9 mouse cellular contexts compared by ENCODE assay signal in the genomic region with DNA sequence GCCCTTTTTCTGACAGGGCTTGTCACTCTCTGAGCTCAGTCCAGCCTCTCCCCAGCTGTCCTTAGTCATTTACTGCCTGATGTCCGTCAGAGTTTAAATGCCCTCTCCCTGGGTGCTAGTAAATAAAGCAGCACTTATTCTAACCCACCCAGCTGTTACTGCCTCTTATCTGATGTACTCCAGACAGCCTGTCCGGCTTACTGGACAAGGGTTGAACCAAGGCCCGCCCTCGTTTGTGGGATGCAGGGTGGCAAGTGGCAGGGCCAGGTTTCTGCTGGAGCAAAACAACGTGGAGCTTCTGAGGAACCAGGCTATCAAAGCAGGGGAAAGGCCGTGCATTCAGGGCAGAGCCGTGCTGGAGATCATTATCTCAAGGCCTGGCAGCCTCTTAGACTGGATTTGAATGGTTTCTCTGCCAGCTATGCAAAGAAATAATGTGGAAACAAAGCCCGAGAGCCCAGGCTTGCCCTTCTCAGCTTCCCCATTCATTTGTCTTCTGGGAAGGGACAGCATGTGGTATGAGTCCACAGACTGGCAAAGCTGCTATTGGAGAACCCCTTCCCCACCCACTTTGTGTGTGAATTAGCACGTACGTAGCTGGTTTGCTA. TPM values are rescaled to one million over a fixed set of nuclear protein-coding genes. Genes with fewer than 3 reads are reported as not detected.
DNase-seq lines count a peak whose midpoint lies in the region; ATAC-seq and TF ChIP-seq lines count a peak whose summit lies in the region.
"Had no signal": no experiment of that assay in that cellular context is flagged by ENCODE, and none has a peak within 500 bp of the region (broad histone marks: within the 10 kb centered on the region; RNA-seq: fewer than 3 reads in every experiment).

No protein-coding gene starts in this region.

- no peak overlapping the region for H3K4me2 ChIP-seq in heart, postnatal 0 days (ENCODE audit: low read depth, low read length)
- H3K4me2 ChIP-seq in hindbrain, embryonic 14.5 days (replicated peaks): no peak overlapping the region
- peak overlapping the region; percentile 73 for H3K4me2 ChIP-seq in liver, embryonic 12.5 days

- H3K27ac ChIP-seq in heart, postnatal 0 days (ENCODE audit: low read depth): peak overlapping the region; percentile 43; the same call in 1 of the 2 replicates
- H3K27ac ChIP-seq in hindbrain, embryonic 14.5 days: peak overlapping the region; percentile 55
- peak overlapping the region; percentile 99 for H3K27ac ChIP-seq in liver, embryonic 12.5 days

- peaks cover 19% of the 10 kb centered on the region for H3K36me3 ChIP-seq in heart, postnatal 0 days (replicated peaks; ENCODE audit: control insufficient read depth, insufficient read depth, low read length)
- H3K36me3 ChIP-seq in hindbrain, embryonic 14.5 days (replicated peaks; ENCODE audit: control insufficient read depth, insufficient read depth): no peaks in the 10 kb centered on the region
- H3K36me3 ChIP-seq in liver, embryonic 12.5 days: peaks cover 25% of the 10 kb centered on the region

- H3K4me1 ChIP-seq in heart, postnatal 0 days (ENCODE audit: control insufficient read depth, insufficient read depth): peaks cover 44% of the 10 kb centered on the region
- peaks cover 40% of the 10 kb centered on the region for H3K4me1 ChIP-seq in hindbrain, embryonic 14.5 days (replicated peaks; ENCODE audit: control insufficient read depth, insufficient read depth, low read length)
- H3K4me1 ChIP-seq in liver, embryonic 12.5 days: peaks cover 89% of the 10 kb centered on the region

- WGBS in heart, postnatal 0 days: 58% methylated on average over 10 of the region's 10 CpGs
- WGBS in hindbrain, embryonic 14.5 days: 21% methylated on average over 10 of the region's 10 CpGs
- WGBS in liver, embryonic 12.5 days (ENCODE audit: insufficient replicate concordance): 43% methylated on average over 10 of the region's 10 CpGs

- H3K9me3 ChIP-seq in heart, postnatal 0 days (replicated peaks; ENCODE audit: control insufficient read depth, low read length): no peaks in the 10 kb centered on the region
- H3K9me3 ChIP-seq in hindbrain, embryonic 14.5 days (ENCODE audit: control insufficient read depth, low read length): no peaks in the 10 kb centered on the region
- no peaks in the 10 kb centered on the region for H3K9me3 ChIP-seq in liver, embryonic 12.5 days (replicated peaks)

- ATAC-seq in heart, postnatal 0 days (ENCODE audit: insufficient read depth, low read depth): peak; percentile 14; the same call in 1 of the 2 replicates
- ATAC-seq in hindbrain, embryonic 14.5 days (ENCODE audit: low FRiP score): peak; percentile 14; the same call in 1 of the 2 replicates
- ATAC-seq in liver, embryonic 12.5 days: no peak

- no peaks in the 10 kb centered on the region for H3K27me3 ChIP-seq in heart, postnatal 0 days (ENCODE audit: control insufficient read depth, insufficient read depth, low read length)
- H3K27me3 ChIP-seq in hindbrain, embryonic 14.5 days (ENCODE audit: control insufficient read depth, insufficient read depth, low read length): no peaks in the 10 kb centered on the region
- peaks cover 21% of the 10 kb centered on the region for H3K27me3 ChIP-seq in liver, embryonic 12.5 days (replicated peaks)

- H3K4me3 ChIP-seq in heart, postnatal 0 days (ENCODE audit: low read depth, low read length): no peak overlapping the region
- no peak overlapping the region for H3K4me3 ChIP-seq in hindbrain, embryonic 14.5 days (replicated peaks; ENCODE audit: low read length)
- no peak overlapping the region for H3K4me3 ChIP-seq in liver, embryonic 12.5 days

- TF ChIP-seq CTCF in heart, postnatal 0 days (IDR thresholded peaks at IDR 0.05; ENCODE audit: low read depth): no peak

- no peak for DNase-seq in heart, postnatal 0 days (ENCODE audit: low spot score)
- DNase-seq in heart, postnatal 4 days: no peak
- DNase-seq in hindbrain, embryonic 14.5 days (ENCODE audit: low spot score): no peak
- DNase-seq in retina, embryonic 14.5 days (ENCODE audit: low spot score): peak; percentile 61
- no peak for DNase-seq in layer of hippocampus, adult 9-11 months
- no peak for DNase-seq in thymus, postnatal 0 days (ENCODE audit: low spot score)
- no peak for DNase-seq in adrenal gland, adult 8-10 months

- no peak overlapping the region for H3K9ac ChIP-seq in heart, postnatal 0 days (replicated peaks; ENCODE audit: low read depth, low read length)
- no peak overlapping the region for H3K9ac ChIP-seq in hindbrain, embryonic 14.5 days
- peak overlapping the region; percentile 72 for H3K9ac ChIP-seq in liver, embryonic 12.5 days

- no peak for TF ChIP-seq EP300 in heart, postnatal 0 days (IDR thresholded peaks at IDR 0.05; ENCODE audit: low read depth)

RNA-seq across cellular contexts. Expression of a gene that starts 7.4 kb away (rescaled TPM):
- total RNA-seq in heart, postnatal 0 days (2014; rRNA removed; ENCODE audit: low replicate concordance): 46.8 and 52.9 TPM in 2 replicates
- polyA plus RNA-seq in heart, postnatal 0 days (2015; fragmentation: Nextera tagmentation; extraction: Ambion mirVana): 27.4 and 33.7 TPM in 2 replicates
- total RNA-seq in heart, postnatal 4 days (2021): 10 to 100 TPM; 27.5 to 36.2 TPM
- polyA plus RNA-seq in hindbrain, embryonic 14.5 days (2014; fragmentation: Nextera tagmentation; extraction: Ambion mirVana): 26.3 and 29.0 TPM in 2 replicates
- polyA plus RNA-seq in liver, embryonic 12.5 days (2016; fragmentation: Nextera tagmentation; extraction: Ambion mirVana): 78.2 and 80.8 TPM in 2 replicates
- 315 and 335 TPM in 2 replicates for polyA plus RNA-seq in thymus, postnatal 0 days (2015; fragmentation: Nextera tagmentation; extraction: Ambion mirVana)
- total RNA-seq in adrenal gland, adult 8-10 months (2022): 10 to 100 TPM; 28.1 to 56.5 (median 50.6) TPM

RNA-seq across cellular contexts. Expression of a gene that starts 34.5 kb away (rescaled TPM):
- total RNA-seq in heart, postnatal 0 days (2014; rRNA removed; ENCODE audit: low replicate concordance): 11.2 and 12.5 TPM in 2 replicates
- polyA plus RNA-seq in heart, postnatal 0 days (2015; fragmentation: Nextera tagmentation; extraction: Ambion mirVana): 7.7 and 8.9 TPM in 2 replicates
- 10 to 100 TPM; 18.7 to 21.9 TPM for total RNA-seq in heart, postnatal 4 days (2021)
- 5.3 and 6.2 TPM in 2 replicates for polyA plus RNA-seq in hindbrain, embryonic 14.5 days (2014; fragmentation: Nextera tagmentation; extraction: Ambion mirVana)
- 2.6 and 3.1 TPM in 2 replicates for polyA plus RNA-seq in liver, embryonic 12.5 days (2016; fragmentation: Nextera tagmentation; extraction: Ambion mirVana)
- 0.32 and 0.40 TPM in 2 replicates for polyA plus RNA-seq in thymus, postnatal 0 days (2015; fragmentation: Nextera tagmentation; extraction: Ambion mirVana)
- total RNA-seq in adrenal gland, adult 8-10 months (2022): 10 to 100 TPM in 1 of 4 experiments, 1 to 10 TPM in 3; 6.9 to 10.7 (median 7.7) TPM

RNA-seq across cellular contexts. Expression of a gene that starts 39.5 kb away (rescaled TPM):
- 0.76 and 1.5 TPM in 2 replicates for total RNA-seq in heart, postnatal 0 days (2014; rRNA removed; ENCODE audit: low replicate concordance)
- polyA plus RNA-seq in heart, postnatal 0 days (2015; fragmentation: Nextera tagmentation; extraction: Ambion mirVana): 0.19 and 0.30 TPM in 2 replicates
- not detected for total RNA-seq in heart, postnatal 4 days (2021)
- 0.20 and 0.23 TPM in 2 replicates for polyA plus RNA-seq in hindbrain, embryonic 14.5 days (2014; fragmentation: Nextera tagmentation; extraction: Ambion mirVana)
- polyA plus RNA-seq in liver, embryonic 12.5 days (2016; fragmentation: Nextera tagmentation; extraction: Ambion mirVana): 0.07 and 0.12 TPM in 2 replicates
- 0.72 and 1.1 TPM in 2 replicates for polyA plus RNA-seq in thymus, postnatal 0 days (2015; fragmentation: Nextera tagmentation; extraction: Ambion mirVana)
- total RNA-seq in adrenal gland, adult 8-10 months (2022): under 1 TPM in 1 of 4 experiments, not detected in 3; 0.28 TPM
- polyA plus RNA-seq: spleen, adult 2 months had no signal

Comparison
In these comparisons a context has a peak if more than half of its experiments do, and no peak if none do; other contexts are left out.
1. H3K27ac ChIP-seq: peak in every context shown above with its lines; median percentile 99 in liver, embryonic 12.5 days; 55 in hindbrain, embryonic 14.5 days; 43 in heart, postnatal 0 days.